Mouse (Mus musculus) G1E-ER4 (cell line): ENCODE measurements around the gene Tmco3. TPM values are rescaled to one million over a fixed set of nuclear protein-coding genes. Genes with fewer than 3 reads are reported as not detected.

Source experiments
- GATA1 ChIP-seq: IDR thresholded peaks from one replicate; pipeline ENCODE4 v1.8.0; 2012; ENCODE audit warnings: low read length, inconsistent platforms
- polyA plus RNA-seq: library from polyadenylated mRNA; stranded (reverse); fragments of >175 nt; gene quantifications from 2 replicates; pipeline ENCODE4 v1.2.3, GENCODE M21; 2012

Gene Tmco3
- polyA plus RNA-seq, 1 experiment = 7.5 TPM

DNA sequence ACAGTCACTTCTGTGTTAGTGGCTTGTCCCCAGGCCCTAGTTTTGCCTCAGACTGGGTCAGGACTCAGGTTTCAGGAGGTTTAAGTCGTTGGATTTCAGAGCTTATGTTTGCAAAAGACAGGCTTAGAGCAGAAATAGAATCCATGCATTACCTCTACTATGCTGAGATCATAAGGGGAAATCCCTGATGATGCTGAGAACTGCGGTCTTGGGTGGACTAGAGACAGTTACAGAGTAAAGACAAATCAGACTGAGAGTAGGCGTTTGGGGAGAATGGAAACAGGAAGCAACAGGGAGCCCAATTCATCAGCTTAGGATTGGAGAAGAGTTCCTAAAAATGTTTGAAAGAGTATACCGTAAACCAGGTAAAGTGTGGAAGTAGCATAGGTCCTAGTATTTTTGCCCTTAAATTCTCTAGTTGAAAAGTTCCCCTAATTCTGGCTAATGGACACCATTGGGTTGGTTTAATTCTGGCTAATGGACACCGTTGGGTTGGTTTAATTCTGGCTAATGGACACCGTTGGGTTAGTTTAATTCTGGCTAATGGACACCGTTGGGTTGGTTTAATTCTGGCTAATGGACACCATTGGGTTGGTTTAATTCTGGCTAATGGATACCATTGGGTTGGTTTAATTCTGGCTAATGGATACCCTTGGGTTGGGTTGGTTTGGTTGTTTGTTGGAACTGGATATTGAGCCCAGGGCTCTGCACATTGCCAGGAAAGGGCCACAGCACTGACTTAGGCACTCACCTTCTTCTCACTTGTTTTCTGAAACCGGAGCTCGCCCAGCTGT is 5.9 kb downstream of the Tmco3 start:
- no peak for TF ChIP-seq GATA1

DNA sequence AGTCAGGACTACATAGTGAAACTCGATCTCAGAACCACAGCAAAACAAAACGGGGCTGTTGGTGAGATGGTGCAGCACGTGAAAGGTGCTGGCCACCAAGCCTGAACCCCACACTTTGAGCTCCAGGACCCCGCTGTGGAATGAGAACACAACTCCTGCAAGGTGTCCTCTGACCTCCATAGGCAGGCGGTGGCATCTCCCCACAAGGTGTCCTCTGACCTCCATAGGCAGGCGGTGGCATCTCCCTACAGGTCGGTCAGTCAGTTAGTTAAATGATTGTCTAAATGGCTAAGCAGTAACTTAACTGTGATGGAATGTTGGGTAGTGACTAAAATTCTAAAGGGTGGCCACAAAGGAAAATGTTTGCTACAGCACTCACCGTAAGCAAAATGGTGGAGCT is 11.6 kb downstream of the Tmco3 start:
- TF ChIP-seq GATA1 = no peak

DNA sequence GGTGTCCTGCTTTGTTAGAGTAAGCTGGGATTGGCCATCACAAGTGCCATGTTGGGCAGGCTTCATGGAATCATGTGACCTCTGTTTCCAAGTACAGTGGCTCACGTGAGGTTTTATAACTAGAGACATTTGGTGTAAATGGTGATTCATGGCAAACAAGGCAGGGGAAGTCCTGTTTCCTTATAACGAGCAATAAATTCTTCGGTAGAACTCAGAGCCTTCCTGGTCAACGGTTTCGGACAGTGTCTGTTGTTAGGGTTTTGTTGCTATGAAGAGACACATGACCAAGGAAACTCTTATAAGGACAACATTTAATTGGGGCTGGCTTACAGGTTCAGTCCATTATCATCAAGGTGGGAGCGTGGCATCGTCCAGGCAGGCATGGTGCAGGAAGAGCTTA is 13.0 kb downstream of the Tmco3 start:
- TF ChIP-seq GATA1 = no peak

GRCm38 (mm10) chr8:13305459-13305858 is 17.5 kb downstream of the Tmco3 start:
- TF ChIP-seq GATA1 = no peak

- no peak for TF ChIP-seq GATA1
Observed at GRCm38 (mm10) chr8:13305884-13306283, 17.9 kb downstream of the Tmco3 start.

GRCm38 (mm10) chr8:13306309-13306909 is 18.4 kb downstream of the Tmco3 start:
- TF ChIP-seq GATA1 = no peak

DNA sequence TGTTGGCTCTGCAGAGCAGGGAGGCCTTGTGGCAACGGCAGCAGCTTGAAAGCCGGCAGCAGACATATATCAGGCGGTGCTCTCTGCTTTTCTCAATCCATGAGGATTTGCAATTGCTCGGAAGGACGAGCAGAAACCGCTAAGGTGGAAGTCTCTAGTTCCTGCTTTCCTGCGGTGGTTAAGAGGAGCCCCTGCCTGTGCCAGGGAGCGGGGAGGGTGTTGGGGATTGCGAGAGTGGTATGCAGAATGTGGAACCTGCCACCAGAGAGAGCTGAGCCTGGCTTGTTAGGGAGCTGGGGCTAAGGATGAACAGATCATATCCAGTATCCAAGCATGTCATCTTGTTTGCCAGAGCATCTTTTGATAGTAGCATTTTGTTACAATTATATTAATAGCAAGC is 18.9 kb downstream of the Tmco3 start:
- no peak for TF ChIP-seq GATA1

- TF ChIP-seq GATA1 = no peak
Observed at GRCm38 (mm10) chr8:13314922-13315321, 26.9 kb downstream of the Tmco3 start.

DNA sequence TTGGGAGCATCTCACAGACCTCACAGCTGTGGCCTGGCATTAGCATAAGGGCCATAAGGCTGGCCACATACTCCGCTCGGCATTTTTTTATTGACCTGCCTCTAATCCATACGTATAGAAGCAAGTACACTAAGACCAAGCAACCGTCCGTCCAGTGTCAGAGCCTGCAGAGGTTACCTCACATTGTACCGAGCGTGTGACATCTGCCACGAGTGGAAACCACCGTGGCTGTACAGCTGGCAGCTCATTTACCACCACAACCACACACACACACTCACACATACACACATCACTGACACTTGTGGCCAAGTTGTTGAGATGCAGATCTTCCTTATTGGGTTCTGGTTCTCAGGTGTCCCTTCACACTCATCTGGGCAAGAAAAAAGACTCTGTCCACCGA is 28.7 kb downstream of the Tmco3 start:
- TF ChIP-seq GATA1 = no peak

GRCm38 (mm10) chr8:13326598-13326997 is 38.6 kb downstream of the Tmco3 start:
- no peak for TF ChIP-seq GATA1

DNA sequence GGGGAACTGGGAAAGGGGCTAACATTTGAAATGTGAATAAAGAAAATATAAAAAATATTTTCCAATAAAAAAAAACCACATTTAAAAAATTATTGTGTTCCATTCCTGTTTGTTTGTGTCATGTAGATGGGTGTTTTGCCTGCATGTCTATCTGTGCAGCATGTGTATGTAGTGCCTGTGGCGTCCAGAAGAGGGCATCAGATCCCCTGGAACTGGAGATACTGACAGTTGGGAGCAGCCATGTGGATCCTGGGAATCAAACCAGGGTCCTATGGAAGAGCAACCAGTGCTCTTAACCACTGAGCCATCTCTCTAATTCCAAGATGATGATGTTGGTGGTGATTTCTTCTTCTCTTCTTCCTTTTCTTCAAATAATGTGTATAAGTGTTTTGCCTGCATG is 46.7 kb downstream of the Tmco3 start:
- TF ChIP-seq GATA1 = no peak

DNA sequence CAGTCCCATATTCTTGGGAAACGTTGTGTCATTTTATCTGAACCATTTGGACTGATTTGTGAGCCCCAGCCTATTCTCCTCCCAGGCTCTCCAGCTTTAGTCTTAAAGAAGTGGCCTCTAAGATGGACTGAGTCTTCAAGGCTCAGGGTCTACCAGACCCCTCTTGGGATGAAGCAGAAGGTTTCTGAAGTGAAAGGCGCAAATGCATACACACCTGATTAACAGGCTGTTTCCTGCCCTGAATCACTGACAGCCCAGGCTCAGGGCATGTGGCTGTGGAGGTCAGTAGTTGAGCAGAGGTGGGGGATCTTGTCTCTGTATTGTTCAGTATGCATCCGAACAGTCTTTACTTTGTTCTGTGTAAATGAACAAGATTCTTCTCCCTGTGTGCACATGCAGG is 49.7 kb downstream of the Tmco3 start:
- TF ChIP-seq GATA1 = no peak

DNA sequence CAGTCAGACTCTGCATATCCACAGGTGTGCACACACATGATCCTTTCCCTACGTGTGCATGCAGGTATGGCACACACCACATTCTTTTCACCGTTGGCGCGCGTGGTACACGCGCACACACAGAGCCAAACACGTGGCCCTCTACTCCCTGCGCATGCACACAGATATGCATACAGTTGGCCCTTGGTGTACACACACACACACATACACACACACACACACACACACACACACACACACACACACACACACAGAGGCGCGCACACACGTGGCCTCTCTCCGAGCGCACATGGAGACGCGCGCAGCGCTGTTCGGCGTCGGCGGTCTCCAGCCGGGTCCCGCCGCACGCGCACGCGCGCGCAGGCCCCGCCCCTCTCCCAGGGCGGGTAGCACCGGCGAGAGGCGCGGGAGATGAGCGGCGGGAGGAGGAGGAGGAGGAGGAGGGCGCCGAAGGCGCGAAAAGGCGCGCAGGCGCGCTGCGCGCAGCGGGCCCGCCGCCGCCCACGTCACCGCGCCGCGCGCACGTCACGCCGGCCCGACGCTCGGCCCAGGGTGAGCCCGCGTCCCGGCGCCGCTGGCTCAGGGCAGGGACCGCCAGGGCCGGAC is 50.4 kb downstream of the Tmco3 start, which contains the start of gene Tfdp1:
Gene Tfdp1, plus strand, starts transcription at position 497 of the 606 bp plus-strand sequence.
- TF ChIP-seq GATA1 = no peak

GRCm38 (mm10) chr8:13338901-13339645 is 51.1 kb downstream of the Tmco3 start:
- no peak for TF ChIP-seq GATA1

- no peak for TF ChIP-seq GATA1
Observed at GRCm38 (mm10) chr8:13339646-13339990, 51.6 kb downstream of the Tmco3 start.

DNA sequence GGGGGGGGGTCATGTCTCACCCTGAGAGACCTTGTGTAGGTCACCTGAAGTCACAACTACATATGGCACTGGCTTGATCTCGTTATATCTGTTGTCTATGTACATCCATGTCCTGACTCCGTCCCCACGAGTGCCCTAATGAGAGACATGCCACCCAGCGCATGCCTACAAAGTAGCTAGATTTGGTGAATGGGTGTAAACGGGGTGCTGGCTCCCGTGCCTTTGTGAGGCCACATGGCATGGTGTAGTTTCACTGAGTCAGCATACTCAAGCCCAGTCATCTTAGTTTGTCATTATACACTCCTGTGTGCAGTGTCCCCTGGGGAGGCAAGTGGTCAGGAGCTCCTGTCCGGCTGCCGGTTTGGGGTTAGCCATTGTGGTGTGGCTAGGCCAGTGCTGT is 52.7 kb downstream of the Tmco3 start:
- no peak for TF ChIP-seq GATA1

GRCm38 (mm10) chr8:13342340-13342739 is 54.4 kb downstream of the Tmco3 start:
- TF ChIP-seq GATA1 = no peak
